Mouse (Mus musculus) thymus, postnatal 14 days (tissue): ENCODE measurements around the gene Fam117b.

ENCODE experiments used
- DNase-seq: peaks from one replicate; pipeline ENCODE4 v3.0.0; 2021

Fam117b gene

GRCm38 (mm10) chr1:59914799-59915198 lies 2.0 kb downstream of the Fam117b start:
- DNase-seq = no peak

- no peak for DNase-seq
Observed at GRCm38 (mm10) chr1:59915843-59916610, 3.2 kb downstream of the Fam117b start.

DNA sequence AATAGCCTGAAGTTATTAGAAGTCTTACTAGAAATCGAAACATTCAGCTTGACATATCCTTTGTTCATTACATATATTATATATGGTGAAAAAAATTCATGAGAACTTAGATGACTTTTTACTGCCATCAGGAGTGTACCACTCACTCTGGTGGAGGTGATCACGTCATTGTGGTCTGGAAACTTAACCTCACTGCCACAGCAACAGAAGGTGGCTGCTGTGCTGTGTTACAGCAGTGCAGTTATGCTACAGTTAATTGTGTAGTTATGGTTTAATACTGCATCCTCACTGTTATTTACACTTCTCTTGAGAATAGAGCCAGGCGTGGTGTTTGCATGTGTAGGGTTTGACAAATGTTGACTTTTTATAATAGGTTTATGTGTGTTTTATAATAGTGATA lies 4.6 kb downstream of the Fam117b start:
- peak; percentile 23 for DNase-seq

GRCm38 (mm10) chr1:59918075-59918474 lies 5.3 kb downstream of the Fam117b start:
- no peak for DNase-seq

DNA sequence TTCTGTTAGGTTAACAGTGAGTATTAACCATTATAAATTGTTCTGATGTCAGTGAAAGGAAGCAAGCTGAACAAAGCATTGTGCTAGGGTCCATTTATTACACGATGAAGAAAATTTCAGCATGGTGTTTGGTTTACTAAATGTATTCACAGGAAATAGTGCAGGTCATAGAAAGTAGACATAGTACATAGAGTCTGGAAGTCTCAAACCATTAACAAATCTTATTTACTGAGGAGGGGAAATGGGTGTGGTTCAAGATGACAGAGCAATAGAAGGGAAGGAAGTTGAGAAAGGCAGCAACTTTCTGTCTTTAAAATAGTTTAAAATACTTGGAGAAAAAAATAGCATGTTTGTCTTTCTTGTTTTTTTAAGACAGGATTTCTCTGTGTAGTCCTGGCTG lies 10.4 kb downstream of the Fam117b start:
- DNase-seq = no peak

GRCm38 (mm10) chr1:59923673-59924072 lies 10.9 kb downstream of the Fam117b start:
- DNase-seq = no peak

DNA sequence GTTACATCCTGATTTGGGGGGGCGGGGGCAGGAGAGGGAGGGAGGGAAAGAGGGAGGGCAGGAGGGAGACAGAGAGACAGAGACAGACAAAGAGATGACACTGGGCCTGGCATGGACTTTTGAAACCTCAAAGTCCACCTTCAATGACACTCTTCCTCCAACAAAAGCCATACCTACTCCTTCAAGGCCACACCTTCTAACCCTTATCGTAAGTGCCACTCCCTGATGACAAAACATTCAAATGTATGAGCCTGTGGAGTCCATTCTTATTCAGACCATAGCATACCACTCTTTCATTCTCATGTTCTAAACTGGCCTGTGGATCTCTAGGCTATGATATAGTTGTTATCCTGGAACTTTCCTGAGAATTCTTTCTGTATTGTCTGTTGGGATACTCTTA lies 11.6 kb downstream of the Fam117b start:
- DNase-seq = no peak

DNA sequence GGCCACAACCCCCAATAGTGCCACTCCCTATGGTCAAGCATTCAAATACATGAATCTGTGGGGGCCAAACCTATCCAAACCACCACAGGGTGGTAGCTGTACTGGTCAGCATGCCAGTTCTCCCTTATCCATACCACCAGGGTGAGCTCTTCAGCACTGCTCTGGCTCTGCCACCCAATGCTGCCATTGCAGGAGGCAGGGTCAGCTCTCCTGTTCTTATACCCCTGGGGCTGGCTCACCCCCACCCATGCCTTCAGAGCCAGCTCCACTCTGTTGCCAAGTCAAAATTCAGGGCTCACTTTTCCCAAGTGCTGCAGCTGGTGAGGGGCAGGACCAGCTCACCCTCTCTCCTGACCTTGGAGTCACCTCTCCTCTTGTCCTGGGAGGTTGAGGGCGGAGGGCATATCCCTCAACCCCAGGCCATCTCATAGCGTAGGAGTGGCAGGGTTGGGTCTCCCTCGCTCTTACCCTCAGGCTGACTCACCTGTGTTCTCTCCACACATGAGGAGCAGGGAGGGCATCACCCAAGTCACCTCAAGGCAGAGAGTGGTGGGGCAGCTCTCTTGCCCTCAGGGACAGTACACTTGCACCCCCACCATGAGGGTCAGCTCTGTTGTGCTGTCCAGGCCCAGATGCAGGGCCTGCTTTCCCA lies 13.3 kb downstream of the Fam117b start:
- DNase-seq = no peak

GRCm38 (mm10) chr1:59927131-59927680 lies 14.4 kb downstream of the Fam117b start:
- DNase-seq = no peak

DNA sequence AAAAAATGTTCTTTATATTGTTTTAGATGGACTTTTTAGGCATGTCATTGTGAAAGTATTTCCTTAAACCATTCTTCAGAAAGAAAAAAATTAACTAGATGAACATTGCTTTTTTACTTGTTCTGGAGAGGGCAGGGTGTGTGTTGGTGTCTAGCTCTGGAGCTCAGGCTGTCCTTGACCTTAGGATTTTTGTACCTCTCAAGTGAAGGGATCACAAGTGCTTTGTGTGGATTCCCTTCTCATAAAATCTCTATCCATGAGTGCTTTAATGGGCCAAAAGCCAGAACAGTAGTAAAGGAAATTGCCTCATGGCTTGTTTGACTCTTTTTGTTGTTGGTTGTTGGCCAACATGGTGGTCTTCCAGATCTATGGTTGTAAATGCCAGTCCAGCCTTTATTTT lies 18.1 kb downstream of the Fam117b start:
- no peak for DNase-seq

- DNase-seq = no peak
Observed at GRCm38 (mm10) chr1:59932991-59933390, 20.2 kb downstream of the Fam117b start.

- no peak for DNase-seq
Observed at GRCm38 (mm10) chr1:59941063-59941462, 28.3 kb downstream of the Fam117b start.

GRCm38 (mm10) chr1:59942057-59942790 lies 29.4 kb downstream of the Fam117b start:
- no peak for DNase-seq

GRCm38 (mm10) chr1:59943825-59944224 lies 31.0 kb downstream of the Fam117b start:
- DNase-seq = no peak

- DNase-seq = no peak
Observed at GRCm38 (mm10) chr1:59945969-59946368, 33.2 kb downstream of the Fam117b start.

GRCm38 (mm10) chr1:59947509-59947908 lies 34.7 kb downstream of the Fam117b start:
- no peak for DNase-seq

DNA sequence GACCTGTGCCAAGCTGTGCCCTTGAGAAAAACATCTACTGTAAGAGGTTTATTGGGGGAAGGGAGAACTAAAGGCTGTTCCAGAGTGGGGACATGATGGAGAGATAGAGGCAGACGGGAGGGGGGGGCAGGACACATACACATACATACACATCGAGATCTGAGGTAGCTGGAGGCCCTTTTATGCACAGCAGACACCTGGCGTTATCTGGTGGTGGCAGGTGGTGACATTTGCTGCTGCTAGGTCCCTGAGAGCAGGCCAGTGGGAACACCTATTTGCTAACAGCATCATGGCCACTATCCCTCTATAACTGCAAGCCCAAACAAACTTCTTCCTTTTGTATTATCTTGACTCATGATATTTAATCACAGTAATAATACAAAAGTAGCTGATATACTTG lies 44.4 kb downstream of the Fam117b start:
- peak; percentile 6 for DNase-seq

- no peak for DNase-seq
Observed at GRCm38 (mm10) chr1:59959941-59960340, 47.1 kb downstream of the Fam117b start.

DNA sequence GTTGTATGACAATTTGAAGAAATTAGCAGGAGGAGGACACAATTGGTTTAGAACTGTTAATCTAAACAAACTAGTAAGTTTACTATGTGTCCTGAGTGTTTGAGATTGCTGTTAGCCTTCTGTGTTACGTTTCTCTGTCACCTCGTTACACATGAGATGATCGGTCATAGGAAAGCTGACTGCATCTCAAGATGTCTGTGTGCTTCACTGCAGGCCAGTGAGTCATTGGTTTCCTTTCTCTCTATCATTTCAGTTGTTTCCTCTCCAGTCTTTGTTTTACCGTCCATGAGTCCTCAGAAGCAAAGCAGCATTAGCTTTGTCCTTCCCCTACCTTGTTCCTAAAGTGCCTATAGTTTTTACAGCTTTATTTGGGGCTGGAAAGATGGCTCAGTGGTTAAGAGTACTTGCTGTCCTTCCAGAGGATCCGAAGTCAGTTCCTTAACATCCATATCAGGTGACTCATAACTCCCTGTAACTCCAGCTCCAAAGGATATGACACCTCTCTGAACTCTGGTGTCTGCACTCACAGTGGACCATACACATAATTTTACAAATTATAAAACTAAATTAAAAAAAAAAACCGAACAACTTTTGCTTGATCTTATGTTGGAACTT lies 53.5 kb downstream of the Fam117b start:
- no peak for DNase-seq

GRCm38 (mm10) chr1:59967291-59967690 lies 54.5 kb downstream of the Fam117b start:
- DNase-seq = peak; percentile 53

GRCm38 (mm10) chr1:59986626-59987025 lies 73.8 kb downstream of the Fam117b start:
- no peak for DNase-seq

GRCm38 (mm10) chr1:59987399-59988040 lies 74.7 kb downstream of the Fam117b start:
- no peak for DNase-seq

GRCm38 (mm10) chr1:59995646-59996045 lies 82.8 kb downstream of the Fam117b start:
- peak; percentile 10 for DNase-seq
